Mouse (Mus musculus): ENCODE results near the gene Blnk.

Gene Blnk

DNA sequence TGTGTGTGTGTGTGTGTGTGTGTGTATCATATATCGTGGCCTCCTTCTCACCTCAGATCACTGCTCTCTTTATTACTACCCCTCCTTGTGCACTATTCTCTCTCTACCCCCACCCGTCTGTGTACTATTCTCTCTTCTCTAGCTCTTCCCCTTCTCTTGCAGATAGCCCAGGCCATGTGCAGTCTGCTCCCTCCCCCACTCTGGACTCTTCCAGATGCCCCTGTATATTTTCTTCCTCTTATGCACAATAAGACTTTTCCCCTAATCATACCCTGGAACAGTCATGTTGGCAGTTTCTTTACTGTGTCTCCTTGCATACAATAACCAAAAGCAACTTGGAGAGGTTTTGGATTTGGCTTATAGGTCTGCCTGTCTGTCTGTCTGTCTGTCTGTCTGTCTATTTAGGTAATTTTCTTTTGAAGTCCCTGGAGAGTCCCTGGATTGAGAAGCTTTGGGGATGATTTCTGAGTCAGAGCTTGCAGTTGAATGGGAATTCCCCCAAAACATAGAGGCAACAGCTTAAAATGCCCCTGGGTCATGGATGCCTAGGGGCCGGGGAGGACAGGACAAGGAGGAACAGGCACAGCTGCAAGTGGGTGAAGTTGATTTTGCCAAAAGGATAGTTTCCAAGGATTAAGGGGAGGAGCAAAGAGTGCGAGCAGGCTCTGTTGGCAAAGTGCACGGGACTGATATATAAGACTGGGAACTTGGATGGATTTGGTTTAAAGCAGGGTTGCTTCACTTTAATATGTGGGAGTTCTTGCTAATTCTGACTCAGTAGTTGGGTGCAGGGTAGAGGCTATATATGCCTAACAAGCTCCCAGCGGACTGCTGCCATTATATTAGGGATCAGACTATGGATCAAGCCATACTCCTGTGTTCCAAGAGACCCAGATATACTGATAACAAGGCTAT is 29.1 kb downstream of the Blnk start:
- DNase-seq (ENCODE audit: low spot score), result no peak

DNA sequence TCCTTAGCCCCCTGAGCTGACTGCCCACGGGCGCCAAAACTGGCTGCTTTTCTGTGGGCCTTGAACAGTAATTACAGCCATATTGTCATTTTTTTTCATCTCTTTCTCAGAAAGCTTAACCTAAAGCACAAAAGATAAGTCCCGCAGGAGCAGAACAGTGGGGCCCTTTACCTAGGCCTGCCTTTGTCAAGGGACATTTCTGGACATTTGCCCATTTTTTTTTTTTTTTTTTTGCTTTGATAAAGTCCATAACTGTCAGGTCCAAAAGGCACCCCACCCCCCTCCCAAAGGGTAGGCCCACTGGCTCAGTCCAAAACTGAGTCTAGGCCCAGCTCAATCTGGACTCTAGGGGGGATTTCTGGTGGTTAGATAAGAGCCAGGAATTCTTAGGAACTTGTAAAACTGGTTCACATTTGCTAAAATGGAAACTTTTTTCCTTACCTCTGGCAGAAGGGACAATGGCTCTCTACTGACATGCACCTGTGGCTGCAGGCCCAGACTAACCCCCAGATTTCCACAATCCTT is 29.9 kb downstream of the Blnk start:
- DNase-seq (ENCODE audit: low spot score), result no peak

DNA sequence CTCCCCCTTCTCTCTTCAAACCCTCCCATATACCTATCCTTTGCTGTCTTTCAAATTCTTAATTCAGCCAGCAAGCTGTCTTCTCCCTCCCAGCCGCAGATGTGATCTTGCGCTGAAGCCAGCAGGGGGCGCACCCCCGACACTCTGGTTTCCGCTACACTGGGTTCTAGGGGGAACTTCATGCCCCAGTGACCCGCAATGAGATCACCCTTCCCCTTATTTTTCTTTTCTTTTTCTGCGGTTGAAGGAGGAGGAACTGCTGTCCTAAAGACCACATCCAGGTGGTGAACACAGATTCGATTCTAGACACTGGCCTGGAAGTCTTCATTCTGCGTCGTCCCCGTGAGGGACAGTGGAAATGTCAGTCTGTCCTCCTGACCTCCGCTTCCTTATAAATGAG is 31.3 kb downstream of the Blnk start:
- no peak for DNase-seq (ENCODE audit: low spot score)

DNA sequence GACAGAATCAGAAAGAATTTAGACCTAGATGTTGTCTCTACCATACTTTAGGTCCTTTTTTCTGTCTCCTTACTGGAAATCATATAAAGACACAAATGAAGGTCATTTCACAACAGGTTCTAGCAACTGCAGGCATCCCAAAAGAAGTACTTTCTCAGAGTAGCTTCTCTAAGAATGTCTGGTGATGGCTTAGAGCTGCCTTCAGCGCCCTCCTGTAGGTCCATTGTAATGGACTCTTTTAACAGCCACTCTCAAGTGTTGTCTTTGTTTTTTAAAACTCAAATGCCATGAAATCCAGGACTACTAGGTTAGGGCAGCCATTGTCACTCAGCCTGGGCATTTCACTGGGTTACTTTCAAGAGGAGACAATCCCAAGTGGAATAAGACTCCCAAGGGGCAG is 35.4 kb downstream of the Blnk start:
- no peak for DNase-seq (ENCODE audit: low spot score)

DNA sequence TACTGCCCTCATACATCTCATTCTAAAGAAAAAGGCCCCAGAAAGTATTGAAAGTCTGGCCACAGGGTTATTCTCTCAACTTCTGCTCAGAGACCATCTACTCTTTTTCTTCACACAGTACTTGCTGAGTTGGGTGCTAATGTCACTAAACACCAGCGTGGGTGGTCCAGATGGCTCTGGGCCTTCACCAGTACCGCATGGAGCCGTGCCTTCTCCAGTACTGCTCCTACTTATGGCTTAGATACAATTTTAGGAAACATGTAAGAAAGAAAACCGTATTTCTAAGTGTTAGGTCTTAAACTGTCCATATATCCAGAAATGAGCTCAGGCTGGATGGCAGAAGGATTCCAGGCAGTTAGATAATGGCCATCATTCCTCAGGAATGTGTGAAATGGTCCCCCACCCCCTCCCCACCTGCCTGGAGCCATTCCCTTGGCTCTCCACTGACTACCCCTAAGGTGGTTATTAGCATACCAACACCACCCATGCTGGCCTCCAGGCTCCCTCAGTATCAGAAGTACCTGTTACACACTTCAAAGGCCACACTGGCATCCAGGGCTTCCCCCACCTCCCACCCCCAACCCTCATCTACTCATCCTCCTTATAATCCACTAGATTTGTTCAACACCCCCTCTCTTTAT is 47.3 kb downstream of the Blnk start:
- DNase-seq (ENCODE audit: low spot score), result no peak

DNA sequence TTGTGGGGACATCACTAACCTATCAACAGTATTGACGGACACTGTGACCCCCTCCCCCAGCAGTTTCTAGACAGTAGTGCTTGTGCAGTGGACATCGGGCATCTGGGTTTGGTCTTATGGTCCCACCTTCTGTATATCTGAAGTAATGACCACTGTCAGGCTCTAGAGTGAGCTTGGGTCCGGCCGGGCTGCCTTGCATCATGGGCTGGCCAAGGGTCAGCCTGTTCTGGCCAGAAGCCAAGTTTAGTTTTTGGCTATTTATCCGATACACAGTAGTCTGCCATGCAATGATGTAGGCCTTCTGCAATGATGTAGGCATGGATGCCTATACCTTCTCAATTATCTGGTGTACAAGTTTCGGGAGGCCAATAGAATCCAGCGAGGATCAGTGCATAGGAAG is 50.8 kb downstream of the Blnk start:
- no peak for DNase-seq (ENCODE audit: low spot score)

DNA sequence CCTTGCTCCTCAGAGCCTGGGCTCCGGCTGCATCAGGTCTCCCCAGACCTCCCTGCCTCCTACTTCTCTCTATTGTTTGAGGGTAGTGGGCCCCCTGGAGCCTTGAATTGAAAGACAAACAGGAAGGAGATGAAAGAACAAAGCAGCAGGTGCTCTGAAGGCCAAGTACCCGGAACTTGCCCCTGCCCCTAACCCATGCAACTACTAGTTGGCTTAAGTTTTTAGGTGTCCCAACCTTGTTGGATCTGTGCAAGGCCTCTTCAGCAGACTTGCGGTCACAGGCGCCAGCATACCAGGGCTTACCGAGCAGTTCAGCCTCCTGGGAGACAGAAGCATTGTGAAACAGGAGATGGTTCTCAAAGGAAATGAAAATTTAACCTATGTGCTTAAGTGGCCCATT is 58.3 kb downstream of the Blnk start:
- no peak for DNase-seq (ENCODE audit: low spot score)

DNA sequence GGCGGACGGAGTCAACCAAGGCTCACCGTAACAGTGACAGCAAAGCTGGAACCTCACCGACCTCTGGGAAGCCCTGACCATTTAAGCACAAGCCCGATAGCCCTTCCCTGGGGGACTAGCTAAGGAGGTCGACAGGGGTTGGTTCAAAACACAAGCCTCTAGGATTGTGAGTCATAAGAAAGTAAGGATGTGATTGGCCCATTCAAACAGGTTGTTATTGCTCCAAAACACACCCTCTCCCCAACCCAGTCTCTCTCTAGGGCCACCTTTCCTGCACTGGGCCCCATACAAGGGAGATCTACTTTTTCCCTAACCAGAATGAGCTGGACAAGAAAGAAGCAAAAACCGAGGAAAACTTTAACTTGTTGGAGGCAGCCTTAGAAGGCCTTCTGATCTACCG is 59.0 kb downstream of the Blnk start:
- DNase-seq (ENCODE audit: low spot score), result no peak

DNA sequence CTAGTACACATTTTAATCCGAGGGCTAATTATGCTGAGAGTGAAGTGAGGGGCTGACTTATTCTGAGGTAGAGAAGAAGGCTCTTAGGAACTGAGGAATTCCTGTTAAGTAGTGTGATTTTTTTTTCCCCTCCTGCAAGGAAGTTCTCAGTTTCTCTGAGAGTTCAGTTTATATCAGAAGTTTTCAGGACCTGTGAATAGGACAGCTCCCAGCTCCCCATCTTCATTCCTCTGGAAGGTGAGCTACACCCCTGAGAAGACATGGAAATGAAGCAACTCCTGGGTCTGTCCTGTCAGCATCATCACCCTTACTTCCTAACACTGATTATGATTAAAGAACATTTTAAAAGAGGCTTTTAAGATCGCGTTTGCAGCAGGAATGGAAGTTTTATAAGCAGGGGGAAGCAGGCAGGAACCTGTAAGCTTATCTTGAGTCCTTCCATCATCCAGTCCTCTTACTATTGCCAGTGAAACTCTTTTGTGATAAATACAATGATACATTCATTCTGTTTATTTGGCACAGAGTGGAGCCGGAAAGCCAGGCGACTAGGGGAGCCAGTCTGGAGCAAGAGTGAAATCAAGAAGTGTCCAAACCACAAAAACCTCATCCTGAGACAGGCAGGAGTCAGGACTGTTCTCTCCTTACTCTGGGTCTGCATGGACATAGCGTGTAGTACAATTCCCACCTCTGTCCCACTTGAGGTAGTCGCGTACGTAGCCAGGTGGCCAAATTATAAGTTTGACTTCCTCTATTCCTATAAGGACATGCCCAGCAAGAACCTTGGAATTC is 62.6 kb downstream of the Blnk start:
- DNase-seq (ENCODE audit: low spot score), result no peak

DNA sequence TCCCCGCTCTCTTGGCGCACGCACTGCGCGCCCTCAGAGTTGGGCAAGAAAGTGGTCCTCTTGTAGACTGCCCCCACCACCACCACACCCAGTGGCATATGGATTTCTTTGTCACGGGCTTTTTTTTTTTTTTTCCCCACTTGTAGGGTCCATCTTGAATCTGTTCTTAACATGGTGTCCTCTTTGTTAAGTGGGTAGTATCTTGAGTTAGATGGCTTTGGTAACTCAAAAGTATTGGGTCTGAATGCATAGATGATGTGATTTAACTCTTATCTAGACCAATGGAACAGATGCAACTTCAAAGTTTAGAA is 99.0 kb downstream of the Blnk start:
- DNase-seq (ENCODE audit: low spot score), result no peak

DNA sequence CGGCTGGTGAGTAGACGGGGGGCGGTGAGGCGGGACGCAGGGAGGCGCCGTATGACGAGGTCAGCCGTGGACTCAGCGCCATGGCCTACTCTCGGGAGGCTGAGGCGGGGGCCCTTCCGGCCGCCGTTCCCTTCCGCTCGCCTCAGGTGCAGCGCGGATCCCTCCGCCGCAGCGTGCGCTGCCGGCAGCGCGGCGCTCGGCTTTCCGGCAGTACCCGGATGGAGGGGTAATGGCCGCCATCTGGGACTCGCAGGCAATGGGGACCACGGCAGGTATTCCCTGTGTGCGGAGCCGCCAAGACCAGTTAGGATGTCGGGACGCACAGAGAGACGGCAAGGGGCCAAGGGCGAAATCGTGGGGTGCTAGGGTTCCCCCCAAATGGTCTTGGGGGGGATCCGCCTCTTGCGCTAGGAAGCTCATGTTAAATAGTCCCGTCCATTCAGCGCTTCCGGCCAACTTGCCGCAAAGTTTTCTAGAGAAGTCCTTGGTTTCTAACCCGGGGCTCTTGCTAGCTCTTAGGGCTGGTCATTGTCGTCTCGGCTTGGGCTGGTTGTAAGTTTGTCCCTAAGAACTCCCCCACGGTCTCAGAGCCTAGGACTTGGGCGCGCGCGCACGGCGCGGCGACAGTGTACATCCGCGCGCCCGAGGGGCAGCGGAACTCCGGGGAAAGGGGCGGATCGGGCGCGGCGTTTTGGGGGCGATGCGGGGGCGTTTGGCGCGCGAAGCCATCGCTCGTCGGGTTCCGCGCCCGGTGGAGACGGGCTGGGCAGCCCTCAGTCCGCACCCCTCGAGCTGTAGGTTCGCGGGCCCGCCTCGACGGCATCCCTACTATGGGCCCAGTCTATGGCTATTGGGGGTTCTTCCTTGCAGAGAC is 99.6 kb downstream of the Blnk start, which contains the start of gene Zfp518a:
Zfp518a (plus strand) TSS at position 187 of the 874 bp plus-strand sequence.
- DNase-seq (ENCODE audit: low spot score), result peak; percentile 67

DNA sequence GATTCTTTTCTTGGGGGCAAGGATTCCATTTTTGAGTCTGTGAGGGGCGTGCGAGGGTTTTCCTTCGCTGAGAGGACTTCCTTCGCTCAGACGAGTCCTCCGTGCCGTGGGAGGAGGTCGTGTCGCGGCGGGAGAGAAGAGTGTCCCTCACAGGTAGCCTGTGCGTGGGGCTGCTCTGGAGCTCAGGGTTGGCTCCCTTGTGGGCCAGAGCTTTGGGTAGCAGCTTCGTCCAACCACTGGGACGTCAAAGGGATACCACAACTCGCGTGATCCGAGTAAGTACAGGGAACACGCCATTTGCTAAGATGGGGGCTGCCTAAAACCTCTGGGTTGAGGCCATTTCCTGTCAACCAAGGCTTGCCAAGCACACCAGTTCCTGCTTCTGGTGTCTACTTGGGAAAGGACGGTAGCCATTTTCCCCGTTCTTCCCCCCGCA is 100.2 kb downstream of the Blnk start:
- DNase-seq (ENCODE audit: low spot score), result no peak

DNA sequence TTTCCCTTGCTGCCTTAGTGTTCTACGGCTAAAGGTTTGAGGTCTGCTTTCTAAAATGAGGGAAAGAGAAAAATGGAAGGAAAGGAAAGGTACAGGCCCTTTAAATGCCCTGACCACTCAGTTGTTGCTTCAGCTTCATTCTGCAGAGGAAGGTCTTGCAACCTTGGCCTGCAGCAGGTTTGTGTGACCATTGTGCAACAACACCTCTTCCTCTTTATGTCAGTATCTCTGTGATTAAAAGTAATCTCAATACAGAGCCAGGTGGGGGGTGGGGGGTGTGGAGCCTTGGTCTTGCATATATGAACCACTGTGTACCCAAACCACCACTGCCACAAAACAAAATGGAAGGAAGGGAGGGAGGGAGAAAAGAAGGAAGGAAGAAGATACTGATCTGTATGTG is 105.4 kb downstream of the Blnk start:
- no peak for DNase-seq (ENCODE audit: low spot score)

DNA sequence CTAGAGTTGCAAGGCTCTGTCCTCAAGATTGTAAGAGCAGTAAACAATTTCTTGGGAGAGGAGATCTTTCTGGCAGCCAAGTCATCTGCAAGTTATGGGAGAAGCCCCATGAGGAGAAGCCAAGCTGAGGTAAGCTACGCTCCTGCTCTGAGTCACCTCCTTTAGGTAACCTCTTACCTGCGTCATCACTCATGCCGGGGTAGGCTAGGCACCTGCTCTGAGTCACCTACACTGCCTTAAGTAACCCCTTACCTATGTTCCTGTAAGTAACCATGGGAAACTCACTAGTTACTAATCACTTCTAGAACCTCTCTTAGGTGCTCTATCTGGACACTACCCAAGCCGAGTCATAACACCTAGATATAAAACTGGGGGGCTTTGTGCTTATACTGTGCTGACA is 112.6 kb downstream of the Blnk start:
- no peak for DNase-seq (ENCODE audit: low spot score)
